Mouse (Mus musculus) WW6 (cell line): Measurements from ENCODE around the gene Fkrp.

ENCODE experiments used
- DNase-seq: peaks from one replicate; pipeline ENCODE4 v3.0.0-alpha.2; 2013; ENCODE audit warnings: low read depth, low spot score

Gene Fkrp

GRCm38 (mm10) chr7:16830449-16830848, 13.9 kb upstream of the Fkrp start:
- DNase-seq: no peak

GRCm38 (mm10) chr7:16827274-16827673, 10.7 kb upstream of the Fkrp start:
- no peak for DNase-seq

- DNase-seq: no peak
Measured at GRCm38 (mm10) chr7:16826571-16826970, 10.0 kb upstream of the Fkrp start.

GRCm38 (mm10) chr7:16825785-16826184, 9.3 kb upstream of the Fkrp start:
- DNase-seq: no peak

- DNase-seq: no peak
Measured at GRCm38 (mm10) chr7:16823734-16824133, 7.2 kb upstream of the Fkrp start.

- no peak for DNase-seq
Measured at GRCm38 (mm10) chr7:16821669-16822101, 5.2 kb upstream of the Fkrp start.

- no peak for DNase-seq
Measured at GRCm38 (mm10) chr7:16821091-16821490, 4.6 kb upstream of the Fkrp start.

- no peak for DNase-seq
Measured at GRCm38 (mm10) chr7:16820271-16820763, 3.8 kb upstream of the Fkrp start.

GRCm38 (mm10) chr7:16819794-16820193, 3.3 kb upstream of the Fkrp start:
- no peak for DNase-seq

- DNase-seq: no peak
Measured at GRCm38 (mm10) chr7:16817693-16818092, 1.2 kb upstream of the Fkrp start.

GRCm38 (mm10) chr7:16816078-16816474, 456 bp downstream of the Fkrp start:
- no peak for DNase-seq

GRCm38 (mm10) chr7:16815351-16815941, 1.1 kb downstream of the Fkrp start, which contains the start of gene Strn4:
Gene Strn4, plus strand, starts transcription at chr7:16815889.
- DNase-seq: no peak

- no peak for DNase-seq
Measured at GRCm38 (mm10) chr7:16812505-16812904, 4.0 kb downstream of the Fkrp start.

GRCm38 (mm10) chr7:16811649-16812070, 4.9 kb downstream of the Fkrp start:
- no peak for DNase-seq

- DNase-seq: no peak
Measured at GRCm38 (mm10) chr7:16810920-16811648, 5.4 kb downstream of the Fkrp start.

GRCm38 (mm10) chr7:16810399-16810919, 6.1 kb downstream of the Fkrp start:
- no peak for DNase-seq

GRCm38 (mm10) chr7:16809739-16810138, 6.8 kb downstream of the Fkrp start:
- no peak for DNase-seq

- no peak for DNase-seq
Measured at GRCm38 (mm10) chr7:16808647-16809046, 7.9 kb downstream of the Fkrp start.

- no peak for DNase-seq
Measured at GRCm38 (mm10) chr7:16807936-16808335, 8.6 kb downstream of the Fkrp start.

GRCm38 (mm10) chr7:16804409-16805028, 12.0 kb downstream of the Fkrp start:
- no peak for DNase-seq

GRCm38 (mm10) chr7:16794886-16795285, 21.6 kb downstream of the Fkrp start:
- DNase-seq: no peak

GRCm38 (mm10) chr7:16793010-16793725, 23.4 kb downstream of the Fkrp start:
- DNase-seq: no peak
